Mouse (Mus musculus): ENCODE measurements around the gene Olfr553. TPM values are rescaled to one million over a fixed set of nuclear protein-coding genes. Genes with fewer than 3 reads are reported as not detected.
"Not testable (repeated sequence)": the region's sequence is repeated elsewhere in the genome, so short reads cannot be mapped to it uniquely, and the experiment has no call there.

Gene Olfr553
- not detected in 2 replicates for polyA plus RNA-seq (2015; fragmentation: Nextera tagmentation; extraction: Ambion mirVana)

GRCm38 (mm10) chr7:102618118-102618517 lies at the start of gene Olfr553:
TSS of gene Olfr553 (minus strand) at chr7:102618218.
- Histone ChIP-seq H3K27me3 (replicated peaks) (no peaks in the 10 kb centered on the region), H3K4me3 (replicated peaks) (no peak within 1 kb of the TSS), H3K36me3 (no peaks in the 10 kb centered on the region), H3K9me3 (replicated peaks) (no peaks in the 10 kb centered on the region), H3K4me1 (no peaks in the 10 kb centered on the region), H3K27ac (replicated peaks) (no peak within 1 kb of the TSS), H3K9ac (replicated peaks) (no peak within 1 kb of the TSS), H3K4me2 (no peak within 1 kb of the TSS)
- no peak for ATAC-seq (ENCODE audit: low FRiP score)

GRCm38 (mm10) chr7:102665378-102665777 lies 47.4 kb upstream of the Olfr553 start:
- 40% methylated on average over 2 of the region's 2 CpGs for WGBS
- Histone ChIP-seq H3K9me3 (replicated peaks) (no peaks in the 10 kb centered on the region), H3K27ac (replicated peaks) (no peak overlapping the region), H3K9ac (replicated peaks) (no peak overlapping the region), H3K4me2 (no peak overlapping the region), H3K36me3 (no peaks in the 10 kb centered on the region), H3K4me3 (replicated peaks) (no peak overlapping the region), H3K4me1 (no peaks in the 10 kb centered on the region), H3K27me3 (replicated peaks) (no peaks in the 10 kb centered on the region)
- no peak for ATAC-seq (ENCODE audit: low FRiP score)

GRCm38 (mm10) chr7:102664599-102664998 lies 46.6 kb upstream of the Olfr553 start, which contains the start of gene Olfr556:
TSS of gene Olfr556 (plus strand) at chr7:102664899.
- Histone ChIP-seq H3K4me1 (no peaks in the 10 kb centered on the region), H3K4me2 (no peak within 1 kb of the TSS), H3K9ac (replicated peaks) (no peak within 1 kb of the TSS), H3K27ac (replicated peaks) (no peak within 1 kb of the TSS), H3K4me3 (replicated peaks) (no peak within 1 kb of the TSS), H3K9me3 (replicated peaks) (no peaks in the 10 kb centered on the region), H3K36me3 (no peaks in the 10 kb centered on the region), H3K27me3 (replicated peaks) (no peaks in the 10 kb centered on the region)
- ATAC-seq (ENCODE audit: low FRiP score) = no peak
- 19% methylated on average over 3 of the region's 3 CpGs for WGBS

- Histone ChIP-seq H3K4me2 (no peak within 1 kb of the TSS), H3K36me3 (no peaks in the 10 kb centered on the region), H3K27ac (replicated peaks) (no peak within 1 kb of the TSS), H3K4me3 (replicated peaks) (no peak within 1 kb of the TSS), H3K9ac (replicated peaks) (no peak within 1 kb of the TSS), H3K27me3 (replicated peaks) (no peaks in the 10 kb centered on the region), H3K4me1 (no peaks in the 10 kb centered on the region), H3K9me3 (replicated peaks) (no peaks in the 10 kb centered on the region)
- WGBS = 74% methylated on average over 1 of the region's 1 CpGs
- ATAC-seq (ENCODE audit: low FRiP score) = no peak
Observed at GRCm38 (mm10) chr7:102658523-102658922, 40.5 kb upstream of the Olfr553 start, which contains the start of gene Olfr555. TSS of gene Olfr555 (plus strand) at chr7:102658823.

GRCm38 (mm10) chr7:102644945-102645344 lies 26.9 kb upstream of the Olfr553 start:
- not testable (repeated sequence) for H3K4me2 ChIP-seq; H3K27me3 ChIP-seq (replicated peaks); H3K36me3 ChIP-seq; H3K4me3 ChIP-seq (replicated peaks); H3K27ac ChIP-seq (replicated peaks); H3K4me1 ChIP-seq; ATAC-seq (ENCODE audit: low FRiP score); H3K9me3 ChIP-seq (replicated peaks); H3K9ac ChIP-seq (replicated peaks)
- WGBS = 87% methylated on average over 4 of the region's 4 CpGs

- H3K9ac ChIP-seq (replicated peaks) = no peak within 1 kb of the TSS
- no peak within 1 kb of the TSS for H3K4me2 ChIP-seq
- H3K36me3 ChIP-seq = no peaks in the 10 kb centered on the region
- H3K9me3 ChIP-seq (replicated peaks) = no peaks in the 10 kb centered on the region
- H3K27me3 ChIP-seq (replicated peaks) = no peaks in the 10 kb centered on the region
- 66% methylated on average over 1 of the region's 1 CpGs for WGBS
- H3K4me3 ChIP-seq (replicated peaks) = no peak within 1 kb of the TSS
- H3K4me1 ChIP-seq = no peaks in the 10 kb centered on the region
- no peak within 1 kb of the TSS for H3K27ac ChIP-seq (replicated peaks)
- no peak for ATAC-seq (ENCODE audit: low FRiP score)
Observed at GRCm38 (mm10) chr7:102638132-102638531, 20.1 kb upstream of the Olfr553 start, which contains the start of gene Olfr554. TSS of gene Olfr554 (plus strand) at chr7:102638432.

GRCm38 (mm10) chr7:102636665-102637064 lies 18.6 kb upstream of the Olfr553 start:
- 35% methylated on average over 3 of the region's 3 CpGs for WGBS
- H3K4me3 ChIP-seq (replicated peaks) = no peak overlapping the region
- H3K9me3 ChIP-seq (replicated peaks) = no peaks in the 10 kb centered on the region
- no peaks in the 10 kb centered on the region for H3K4me1 ChIP-seq
- H3K27ac ChIP-seq (replicated peaks) = no peak overlapping the region
- H3K36me3 ChIP-seq = no peaks in the 10 kb centered on the region
- no peak overlapping the region for H3K4me2 ChIP-seq
- no peaks in the 10 kb centered on the region for H3K27me3 ChIP-seq (replicated peaks)
- H3K9ac ChIP-seq (replicated peaks) = no peak overlapping the region
- ATAC-seq (ENCODE audit: low FRiP score) = no peak

- ATAC-seq (ENCODE audit: low FRiP score); H3K9me3 ChIP-seq (replicated peaks); H3K36me3 ChIP-seq; H3K9ac ChIP-seq (replicated peaks); H3K4me3 ChIP-seq (replicated peaks); H3K4me2 ChIP-seq; H3K27me3 ChIP-seq (replicated peaks); H3K4me1 ChIP-seq; H3K27ac ChIP-seq (replicated peaks): not testable (repeated sequence)
- 92% methylated on average over 19 of the region's 19 CpGs for WGBS
Observed at GRCm38 (mm10) chr7:102620368-102620767, 2.4 kb upstream of the Olfr553 start.

GRCm38 (mm10) chr7:102619608-102620007 lies 1.6 kb upstream of the Olfr553 start:
- Histone ChIP-seq H3K9ac (replicated peaks) (no peak overlapping the region), H3K27me3 (replicated peaks) (no peaks in the 10 kb centered on the region), H3K27ac (replicated peaks) (no peak overlapping the region), H3K36me3 (no peaks in the 10 kb centered on the region), H3K4me1 (no peaks in the 10 kb centered on the region), H3K4me2 (no peak overlapping the region), H3K9me3 (replicated peaks) (no peaks in the 10 kb centered on the region), H3K4me3 (replicated peaks) (no peak overlapping the region)
- ATAC-seq (ENCODE audit: low FRiP score) = no peak
- WGBS = 73% methylated on average over 5 of the region's 5 CpGs

GRCm38 (mm10) chr7:102597378-102598031 lies 20.5 kb downstream of the Olfr553 start, which contains the start of gene Olfr552:
TSS of gene Olfr552 (plus strand) at chr7:102597770.
- Histone ChIP-seq H3K4me2 (no peak within 1 kb of the TSS), H3K4me3 (replicated peaks) (no peak within 1 kb of the TSS), H3K9me3 (replicated peaks) (no peaks in the 10 kb centered on the region), H3K27me3 (replicated peaks) (no peaks in the 10 kb centered on the region), H3K27ac (replicated peaks) (no peak within 1 kb of the TSS), H3K9ac (replicated peaks) (no peak within 1 kb of the TSS), H3K36me3 (no peaks in the 10 kb centered on the region), H3K4me1 (no peaks in the 10 kb centered on the region)
- WGBS = 83% methylated on average over 1 of the region's 1 CpGs
- ATAC-seq (ENCODE audit: low FRiP score) = no peak

- no peaks in the 10 kb centered on the region for H3K36me3 ChIP-seq
Observed at GRCm38 (mm10) chr7:102591786-102592185, 26.2 kb downstream of the Olfr553 start, which contains the start of gene Olfr551. TSS of gene Olfr551 (minus strand) at chr7:102591886.

GRCm38 (mm10) chr7:102575998-102576397 lies 42.0 kb downstream of the Olfr553 start:
- Histone ChIP-seq H3K9ac (replicated peaks) (no peak overlapping the region), H3K4me3 (replicated peaks) (no peak overlapping the region), H3K27ac (replicated peaks) (no peak overlapping the region), H3K4me2 (no peak overlapping the region), H3K9me3 (replicated peaks) (no peaks in the 10 kb centered on the region), H3K36me3 (no peaks in the 10 kb centered on the region), H3K27me3 (replicated peaks) (no peaks in the 10 kb centered on the region), H3K4me1 (no peaks in the 10 kb centered on the region)
- WGBS = 79% methylated on average over 6 of the region's 6 CpGs
- ATAC-seq (ENCODE audit: low FRiP score) = no peak

More at GRCm38 (mm10) chr7:102591786-102592185, 26.2 kb downstream of the Olfr553 start, which contains the start of gene Olfr551:
- Histone ChIP-seq H3K27me3 (replicated peaks) (no peaks in the 10 kb centered on the region), H3K4me3 (replicated peaks) (no peak within 1 kb of the TSS), H3K27ac (replicated peaks) (no peak within 1 kb of the TSS), H3K4me1 (no peaks in the 10 kb centered on the region), H3K9ac (replicated peaks) (no peak within 1 kb of the TSS), H3K9me3 (replicated peaks) (no peaks in the 10 kb centered on the region), H3K4me2 (no peak within 1 kb of the TSS)
- 91% methylated on average over 3 of the region's 3 CpGs for WGBS
- ATAC-seq (ENCODE audit: low FRiP score) = no peak

Measured in neural tube, embryonic 15.5 days (tissue).